ENCODE assay signal across 9 mouse cellular contexts in the genomic region with DNA sequence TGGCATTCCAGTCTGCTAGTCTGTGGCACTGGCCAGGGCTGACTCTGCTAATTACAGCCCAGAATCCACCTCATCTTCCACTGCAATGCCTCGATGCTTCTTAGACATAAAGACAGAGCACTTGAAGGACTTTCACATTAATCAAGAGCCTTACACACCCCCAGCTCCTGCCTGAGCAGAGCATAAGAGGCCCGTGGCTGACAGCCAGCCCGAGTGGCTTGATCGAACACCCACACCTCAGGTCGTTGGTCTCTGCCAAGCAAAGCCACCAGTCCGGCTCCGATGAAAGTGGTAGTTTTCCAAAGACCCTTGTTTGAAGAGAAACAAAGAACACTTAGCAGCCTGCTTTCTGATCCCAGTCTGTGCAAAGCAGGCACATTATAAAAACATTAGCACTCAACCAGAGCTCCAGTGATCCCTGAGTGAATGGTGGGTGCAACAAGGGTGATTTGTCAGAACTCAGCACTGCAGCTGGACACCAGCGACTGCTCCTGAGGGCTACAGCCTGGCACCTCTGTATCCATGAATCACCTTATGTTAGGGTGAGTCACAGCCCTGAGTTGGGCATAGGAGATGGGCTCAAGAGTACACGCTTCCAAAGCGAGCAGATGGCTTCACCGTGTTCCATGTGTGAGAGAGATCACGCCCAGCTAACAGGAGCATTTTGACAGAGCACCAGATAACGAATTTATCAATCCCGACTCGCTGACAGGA.
DNase-seq lines count a peak whose midpoint lies in the region; ATAC-seq and TF ChIP-seq lines count a peak whose summit lies in the region.
"Had no signal": no experiment of that assay in that cellular context is flagged by ENCODE, and none has a peak within 500 bp of the region (broad histone marks: within the 10 kb centered on the region; RNA-seq: fewer than 3 reads in every experiment).

No protein-coding gene starts in this region.

- no peaks in the 10 kb centered on the region for H3K9me3 ChIP-seq in stomach, postnatal 0 days (ENCODE audit: control insufficient read depth, low read length)

- ATAC-seq in stomach, postnatal 0 days (ENCODE audit: low FRiP score, low TSS enrichment) = 0 out of 2 replicates have a peak, but pooled peaks have one; percentile 18

- no peak for TF ChIP-seq CTCF in stomach, postnatal 0 days (IDR thresholded peaks at IDR 0.05; ENCODE audit: low read depth)
- TF ChIP-seq CTCF in thymus, adult 2 months (IDR thresholded peaks at IDR 0.05; ENCODE audit: borderline replicate concordance, control insufficient read depth, extremely low read depth, insufficient read depth, low read length, poor library complexity) = no peak

- 27% methylated on average over 15 of the region's 15 CpGs for WGBS in stomach, postnatal 0 days
- WGBS in thymus, adult 2 months = 88% methylated on average over 15 of the region's 15 CpGs

- no peak overlapping the region for H3K4me2 ChIP-seq in stomach, postnatal 0 days (replicated peaks; ENCODE audit: low read depth)

- no peaks in the 10 kb centered on the region for H3K4me1 ChIP-seq in stomach, postnatal 0 days (replicated peaks; ENCODE audit: control insufficient read depth, insufficient read depth)
- peaks cover 15% of the 10 kb centered on the region for H3K4me1 ChIP-seq in thymus, adult 2 months (replicated peaks; ENCODE audit: control insufficient read depth, insufficient read depth, low read length)

- peak; percentile 80 for DNase-seq in heart, adult 11 months
- DNase-seq in heart, adult 8-10 months (ENCODE audit: low spot score) = no peak
- DNase-seq in 3T3-L1 (ENCODE audit: low read depth, low spot score) = peak; percentile 44
- DNase-seq in cerebellum, postnatal 10 days = peak; percentile 79 to 85
- DNase-seq in layer of hippocampus, adult 8-10 months (ENCODE audit: low spot score in 2 of 2) = peak; percentile 67 to 72
- no peak for DNase-seq in stomach, postnatal 0 days (ENCODE audit: low spot score)
- no peak for DNase-seq in ovary, adult 18-20 months (ENCODE audit: low spot score)
- DNase-seq in thymus, adult 2 months = no peak

- no peak overlapping the region for H3K27ac ChIP-seq in stomach, postnatal 0 days (replicated peaks)
- H3K27ac ChIP-seq in thymus, adult 2 months (ENCODE audit: control insufficient read depth, insufficient read depth, low read length) = no peak overlapping the region

- H3K4me3 ChIP-seq in stomach, postnatal 0 days (ENCODE audit: low read depth, low read length) = no peak overlapping the region
- H3K4me3 ChIP-seq in thymus, adult 2 months (ENCODE audit: control insufficient read depth, insufficient read depth, low read length) = no peak overlapping the region

- no peak overlapping the region for H3K9ac ChIP-seq in stomach, postnatal 0 days (ENCODE audit: low read length)

- no peak for TF ChIP-seq EP300 in stomach, postnatal 0 days (optimal IDR thresholded peaks at IDR 0.05)

- H3K36me3 ChIP-seq in stomach, postnatal 0 days (ENCODE audit: control insufficient read depth, insufficient read depth, low read length) = no peaks in the 10 kb centered on the region
- H3K36me3 ChIP-seq in thymus, adult 2 months (ENCODE audit: control insufficient read depth, insufficient read depth, low read length) = no peaks in the 10 kb centered on the region

- no peaks in the 10 kb centered on the region for H3K27me3 ChIP-seq in stomach, postnatal 0 days (ENCODE audit: control insufficient read depth, insufficient read depth, low read length)
- H3K27me3 ChIP-seq in thymus, adult 2 months (ENCODE audit: control insufficient read depth, insufficient read depth, low read length) = no peaks in the 10 kb centered on the region
- H3K27me3 ChIP-seq: CH12.LX had no signal

- TF ChIP-seq POLR2A in thymus, adult 2 months (IDR thresholded peaks at IDR 0.05; ENCODE audit: control insufficient read depth, extremely low read depth, insufficient read depth, low read length, poor library complexity) = no peak

Comparison
In these comparisons a context has a peak if more than half of its experiments do, and no peak if none do; other contexts are left out.
1. DNase-seq: peak in heart, adult 11 months (single experiment), 3T3-L1 (single experiment), cerebellum, postnatal 10 days (2 of 2) and layer of hippocampus, adult 8-10 months (2 of 2); none in heart, adult 8-10 months (single experiment), stomach, postnatal 0 days (single experiment), ovary, adult 18-20 months (single experiment) and thymus, adult 2 months (single experiment).